Mouse (Mus musculus): Measurements from ENCODE around the gene Tsc2.

The Tsc2 gene

GRCm38 (mm10) chr17:24610711-24611110, 21.7 kb downstream of the Tsc2 start:
- DNase-seq (ENCODE audit: low read depth, low spot score): no peak

DNA sequence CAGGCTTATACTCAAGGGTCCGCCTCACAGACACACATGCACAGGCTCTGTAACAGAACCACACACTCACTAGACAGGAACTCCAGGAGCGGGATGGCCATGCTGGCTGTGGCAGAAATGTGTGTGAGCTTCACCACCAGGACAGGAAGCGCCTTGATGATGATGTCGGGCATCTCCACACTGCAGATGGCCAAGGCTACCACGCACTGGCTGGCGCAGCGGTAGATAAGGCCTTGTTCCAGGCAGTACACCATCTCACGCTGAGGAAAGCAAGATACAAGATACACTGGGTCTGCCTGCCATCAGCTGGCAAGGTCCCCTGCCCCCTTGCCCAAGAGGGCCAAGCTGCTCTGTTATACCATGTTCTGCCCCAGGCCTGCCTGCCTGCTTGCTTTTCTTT, 23.6 kb downstream of the Tsc2 start:
- DNase-seq (ENCODE audit: low read depth, low spot score): no peak

DNA sequence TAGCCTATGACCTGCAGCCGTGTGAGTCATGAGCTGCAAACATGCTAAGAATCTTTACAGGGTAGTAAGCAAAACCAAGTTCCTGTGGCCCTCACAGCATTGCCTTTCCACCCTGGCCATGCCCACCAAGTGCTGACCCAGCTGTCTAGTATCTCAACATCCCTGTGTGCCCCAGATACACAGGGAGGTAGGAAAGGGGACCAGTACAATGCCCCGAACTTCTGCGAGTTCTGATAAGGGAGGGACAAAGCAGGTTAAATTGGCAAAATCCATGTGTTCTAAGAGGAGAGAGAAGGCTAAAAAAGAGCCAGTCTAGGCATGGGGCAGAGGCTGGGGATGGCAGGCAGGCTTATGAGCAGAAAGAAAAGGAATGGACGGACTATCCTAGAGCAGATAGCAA, 24.1 kb downstream of the Tsc2 start:
- no peak for DNase-seq (ENCODE audit: low read depth, low spot score)

DNA sequence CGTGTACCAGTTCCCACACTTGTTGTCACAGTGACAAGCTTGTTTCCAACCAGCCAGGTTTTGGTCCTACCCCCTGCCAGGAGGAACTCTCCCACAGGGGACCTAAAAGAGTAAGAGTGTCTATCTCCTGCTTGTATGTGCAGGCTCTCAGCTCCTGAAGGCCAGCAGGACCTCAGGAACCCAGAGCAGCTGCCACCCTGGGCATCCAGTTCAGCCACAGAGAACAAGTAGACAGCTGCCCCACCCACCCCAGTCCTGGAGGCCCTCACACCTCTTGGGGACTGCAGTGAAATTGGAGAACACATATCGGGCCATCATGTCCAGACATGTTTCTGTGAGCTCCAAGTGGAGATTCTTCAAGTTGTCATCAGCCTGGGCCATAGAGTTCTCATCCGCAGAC, 27.9 kb downstream of the Tsc2 start:
- no peak for DNase-seq (ENCODE audit: low read depth, low spot score)

DNA sequence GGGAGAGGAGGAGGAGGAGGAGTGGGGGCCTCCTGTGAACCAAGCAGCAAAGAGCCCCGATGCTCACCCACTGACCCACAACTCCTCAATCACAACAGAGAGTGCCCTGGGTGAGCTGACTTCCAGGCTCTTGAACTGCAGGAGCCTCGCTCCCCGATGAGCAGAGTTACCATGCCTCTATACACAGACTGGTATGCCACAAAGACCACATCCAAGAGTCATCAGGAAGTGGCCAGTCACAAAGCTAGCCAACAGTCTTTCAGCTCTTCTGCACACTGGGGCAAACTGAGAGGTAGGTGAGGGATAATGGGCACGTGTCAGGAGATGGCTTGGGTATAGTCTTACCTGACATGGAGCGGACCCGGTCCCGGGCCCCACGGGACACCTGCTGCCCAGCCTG, 28.5 kb downstream of the Tsc2 start:
- no peak for DNase-seq (ENCODE audit: low read depth, low spot score)

- no peak for DNase-seq (ENCODE audit: low read depth, low spot score)
Measured at GRCm38 (mm10) chr17:24600502-24600901, 31.9 kb downstream of the Tsc2 start.

- DNase-seq (ENCODE audit: low read depth, low spot score): no peak
Measured at GRCm38 (mm10) chr17:24597989-24598388, 34.4 kb downstream of the Tsc2 start.

- DNase-seq (ENCODE audit: low read depth, low spot score): no peak
Measured at GRCm38 (mm10) chr17:24596471-24597183, 35.8 kb downstream of the Tsc2 start.

DNA sequence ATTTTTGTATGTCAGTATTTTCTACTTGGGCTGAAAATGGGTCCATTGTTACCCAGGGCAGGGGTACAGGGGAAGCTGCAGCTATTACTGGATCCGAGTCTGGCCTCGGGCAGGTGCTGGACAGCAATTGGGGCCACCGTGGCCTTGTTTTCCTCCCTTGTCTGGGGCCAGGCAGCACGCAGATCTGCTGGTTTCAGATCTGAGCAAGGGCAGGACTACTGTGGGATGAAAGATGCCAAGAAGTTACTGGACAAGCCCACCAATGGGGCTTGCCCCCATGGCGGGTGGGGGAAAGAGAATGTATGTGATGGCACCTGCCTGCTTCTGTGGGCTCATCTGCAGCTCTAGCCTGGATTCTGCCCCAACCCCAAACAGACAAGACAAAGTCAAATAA, 36.4 kb downstream of the Tsc2 start:
- DNase-seq (ENCODE audit: low read depth, low spot score): no peak

- peak; percentile 15 for DNase-seq (ENCODE audit: low read depth, low spot score)
Measured at GRCm38 (mm10) chr17:24595126-24596072, 37.0 kb downstream of the Tsc2 start.

DNA sequence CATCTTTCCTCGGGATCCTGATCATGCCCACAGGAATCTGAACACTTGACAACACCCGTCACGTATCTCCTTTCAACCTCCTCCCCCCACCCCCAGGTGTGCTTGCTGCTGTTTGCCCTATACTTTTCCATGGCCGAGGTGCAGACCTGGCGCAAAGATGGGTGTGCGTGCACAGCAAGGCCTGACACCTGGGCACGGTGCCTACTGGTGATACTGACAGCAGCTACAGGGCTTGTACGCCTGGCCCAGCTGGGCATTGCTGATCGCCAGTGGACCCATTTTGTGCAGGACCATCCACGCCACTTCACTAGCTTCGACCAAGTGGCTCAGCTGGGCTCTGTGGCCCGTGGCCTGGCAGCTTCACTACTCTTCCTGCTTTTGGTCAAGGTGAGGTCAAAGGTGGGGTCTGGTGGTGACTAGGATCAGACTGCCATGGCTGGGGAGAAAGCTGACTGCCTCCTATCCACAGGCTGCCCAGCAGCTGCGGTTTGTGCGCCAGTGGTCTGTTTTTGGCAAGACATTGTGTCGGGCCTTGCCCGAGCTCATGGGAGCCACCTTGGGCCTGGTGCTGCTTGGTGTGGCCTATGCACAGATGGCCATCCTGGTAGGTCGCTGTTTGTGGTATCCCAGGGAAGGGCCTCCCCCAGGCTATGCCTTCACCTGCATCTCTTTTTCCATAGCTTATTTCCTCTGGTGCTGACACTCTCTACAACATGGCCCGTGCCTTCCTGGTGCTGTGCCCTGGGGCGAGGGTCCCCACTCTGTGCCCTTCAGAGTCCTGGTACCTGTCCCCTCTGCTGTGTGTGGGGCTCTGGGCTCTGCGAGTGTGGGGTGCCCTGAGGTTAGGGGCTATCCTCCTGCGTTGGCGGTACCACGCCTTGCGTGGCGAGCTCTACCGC, 38.2 kb downstream of the Tsc2 start:
- no peak for DNase-seq (ENCODE audit: low read depth, low spot score)

GRCm38 (mm10) chr17:24593248-24593647, 39.2 kb downstream of the Tsc2 start:
- no peak for DNase-seq (ENCODE audit: low read depth, low spot score)

DNA sequence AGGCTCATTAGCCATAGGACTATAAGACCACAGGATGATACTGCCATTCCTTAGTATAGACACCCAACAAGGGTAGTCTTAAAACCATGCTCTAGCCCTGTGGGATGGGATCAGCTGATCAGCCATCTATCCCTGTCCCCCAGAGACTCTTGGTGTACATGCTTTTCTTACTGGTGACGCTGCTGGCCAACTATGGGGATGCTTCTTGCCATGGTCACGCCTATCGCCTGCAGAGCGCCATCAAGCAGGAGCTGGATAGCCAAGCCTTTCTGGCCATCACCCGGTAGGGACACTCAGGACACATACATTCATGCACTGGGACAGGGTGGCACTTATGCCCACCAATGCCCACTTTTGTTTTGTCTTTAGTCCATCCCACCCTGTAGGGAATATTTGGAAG, 40.7 kb downstream of the Tsc2 start:
- no peak for DNase-seq (ENCODE audit: low read depth, low spot score)

- no peak for DNase-seq (ENCODE audit: low read depth, low spot score)
Measured at GRCm38 (mm10) chr17:24590943-24591342, 41.5 kb downstream of the Tsc2 start.

DNA sequence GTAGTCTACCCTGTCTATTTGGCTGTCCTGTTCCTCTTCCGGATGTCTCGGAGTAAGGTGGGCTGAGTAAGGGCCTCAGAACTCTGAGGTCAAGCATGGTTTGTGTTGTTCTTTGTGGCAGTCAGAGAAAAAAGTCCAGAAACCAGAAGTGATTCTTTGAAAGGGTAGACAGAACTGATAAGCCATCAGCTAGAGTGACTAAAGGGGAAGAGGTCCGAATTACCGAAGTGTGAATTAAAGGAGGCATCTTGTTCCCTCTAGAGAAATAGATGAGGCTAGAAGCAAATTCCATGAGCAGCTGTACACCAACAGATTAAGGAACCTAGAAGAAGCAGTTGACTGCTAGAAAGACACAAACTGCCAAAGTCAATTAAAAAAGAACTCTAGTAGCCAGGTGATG, 45.9 kb downstream of the Tsc2 start:
- no peak for DNase-seq (ENCODE audit: low read depth, low spot score)

- no peak for DNase-seq (ENCODE audit: low read depth, low spot score)
Measured at GRCm38 (mm10) chr17:24584520-24584919, 47.9 kb downstream of the Tsc2 start.

GRCm38 (mm10) chr17:24583599-24584460, 48.6 kb downstream of the Tsc2 start:
- DNase-seq (ENCODE audit: low read depth, low spot score): no peak

DNA sequence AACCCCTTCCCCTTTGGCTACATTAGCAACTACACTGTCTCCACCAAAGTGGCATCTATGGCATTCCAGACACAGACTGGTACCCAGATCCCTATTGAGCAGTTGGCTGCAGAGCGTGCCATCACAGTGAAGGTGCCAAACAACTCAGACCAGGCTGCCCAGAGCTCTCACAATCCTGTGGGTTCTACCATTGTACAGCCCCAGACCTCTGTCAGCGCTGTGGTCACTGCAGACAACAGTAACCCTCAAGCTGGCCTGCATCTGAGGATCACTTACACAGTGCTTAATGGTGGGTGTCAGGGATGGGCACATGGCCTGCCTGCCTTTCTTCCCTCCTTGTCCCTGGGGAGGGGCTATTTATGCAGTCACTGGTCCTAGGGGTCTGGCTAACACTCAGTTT, 52.1 kb downstream of the Tsc2 start:
- DNase-seq (ENCODE audit: low read depth, low spot score): no peak

DNA sequence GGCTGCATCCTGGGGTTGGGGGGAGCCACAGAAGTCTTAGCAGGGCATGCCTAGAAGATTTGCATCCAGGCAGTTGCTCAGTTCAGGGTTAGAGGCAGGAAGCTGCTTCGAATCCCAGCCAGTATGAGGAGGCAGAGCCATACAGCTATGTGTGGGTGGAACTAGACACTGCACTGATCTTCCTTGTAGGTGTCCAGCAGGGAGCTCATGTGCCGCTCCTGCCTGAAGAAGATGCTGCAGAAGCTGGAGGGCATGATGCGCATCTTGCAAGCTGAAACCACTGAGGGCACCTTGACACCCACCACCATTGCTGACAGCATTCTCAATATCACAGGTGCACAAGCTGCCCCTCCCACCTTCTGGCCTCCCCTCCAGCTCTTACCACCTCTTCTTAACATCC, 52.9 kb downstream of the Tsc2 start:
- DNase-seq (ENCODE audit: low read depth, low spot score): no peak

GRCm38 (mm10) chr17:24573811-24574210, 58.6 kb downstream of the Tsc2 start:
- no peak for DNase-seq (ENCODE audit: low read depth, low spot score)

GRCm38 (mm10) chr17:24572651-24573245, 59.7 kb downstream of the Tsc2 start:
- no peak for DNase-seq (ENCODE audit: low read depth, low spot score)
